ENCODE assay signal across 8 mouse cellular contexts in the genomic region with DNA sequence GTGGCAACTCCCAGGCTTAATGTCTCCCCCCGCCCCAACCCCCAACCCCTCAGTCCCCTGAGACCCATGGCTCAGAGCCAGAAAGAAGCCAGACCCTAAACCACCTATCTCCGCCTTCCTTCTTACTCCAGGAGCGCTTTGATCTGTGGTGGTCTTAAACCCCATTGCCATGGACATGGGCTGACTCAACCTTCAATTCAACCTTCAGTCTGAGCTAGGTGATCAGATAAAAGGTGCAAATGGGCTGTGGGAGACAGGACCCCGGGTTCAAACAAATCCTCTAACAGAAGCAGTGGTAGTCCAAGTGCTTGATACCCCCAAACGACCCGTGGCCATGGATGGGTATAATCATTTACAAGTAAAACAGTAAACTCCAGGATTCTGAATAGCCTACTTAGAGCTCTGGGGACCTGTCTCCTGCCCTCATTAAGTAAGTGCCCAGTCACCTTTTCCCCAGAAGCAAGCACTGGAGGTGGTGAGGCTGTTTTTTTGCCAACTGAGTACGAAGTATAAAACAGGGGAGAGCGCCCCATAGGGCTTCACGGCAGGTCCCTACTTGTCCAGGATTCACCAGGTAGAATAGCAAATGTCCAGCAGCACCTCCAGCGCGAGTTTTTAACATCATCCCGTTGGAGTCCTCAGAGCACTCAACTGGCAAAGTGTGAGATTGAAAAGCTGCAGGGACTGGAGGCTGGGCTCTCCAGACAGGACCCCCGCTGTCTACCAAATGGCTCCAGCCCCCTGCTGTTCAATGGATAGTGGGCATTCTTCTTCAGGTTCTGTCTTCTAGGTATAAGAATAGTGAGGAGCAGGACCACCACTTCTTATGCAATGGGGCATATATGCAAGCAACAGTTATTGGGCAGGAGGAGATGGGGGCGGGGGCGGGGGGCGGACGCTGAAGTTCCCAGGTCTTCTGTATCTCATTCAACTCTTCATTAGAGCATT. TPM values are rescaled to one million over a fixed set of nuclear protein-coding genes. Genes with fewer than 3 reads are reported as not detected.
DNase-seq lines count a peak whose midpoint lies in the region; ATAC-seq and TF ChIP-seq lines count a peak whose summit lies in the region.

No protein-coding gene starts in this region.

- peak overlapping the region; percentile 58 for H3K4me3 ChIP-seq in lung, embryonic 14.5 days (ENCODE audit: low read depth, low read length)
- peak overlapping the region; percentile 55 for H3K4me3 ChIP-seq in forebrain, embryonic 12.5 days (replicated peaks)
- peak overlapping the region; percentile 71 for H3K4me3 ChIP-seq in limb, embryonic 13.5 days
- peak overlapping the region; percentile 68 for H3K4me3 ChIP-seq in stomach, embryonic 15.5 days (replicated peaks)

- no peak for ATAC-seq in lung, embryonic 14.5 days (ENCODE audit: insufficient read depth)
- ATAC-seq in forebrain, embryonic 12.5 days (ENCODE audit: low FRiP score) = no peak
- no peak for ATAC-seq in limb, embryonic 13.5 days (ENCODE audit: low FRiP score, low read depth)
- ATAC-seq in stomach, embryonic 15.5 days (ENCODE audit: insufficient read depth, low FRiP score, low read depth) = no peak
- no peak for ATAC-seq in inflammation-experienced regulatory T-cells, adult 6 months
- no peak for ATAC-seq in activated CD4-positive, CD25-positive, alpha-beta regulatory T cell, adult 4 months

- H3K27ac ChIP-seq in lung, embryonic 14.5 days (ENCODE audit: low read depth) = no peak overlapping the region
- 0 out of 2 replicates have a peak overlapping the region, but pooled peaks have one; percentile 25 for H3K27ac ChIP-seq in forebrain, embryonic 12.5 days
- no peak overlapping the region for H3K27ac ChIP-seq in limb, embryonic 13.5 days
- H3K27ac ChIP-seq in stomach, embryonic 15.5 days = 0 out of 2 replicates have a peak overlapping the region, but pooled peaks have one; percentile 4

- H3K4me2 ChIP-seq in lung, embryonic 14.5 days = peak overlapping the region; percentile 94
- H3K4me2 ChIP-seq in forebrain, embryonic 12.5 days = peak overlapping the region; percentile 94
- peak overlapping the region; percentile 97 for H3K4me2 ChIP-seq in limb, embryonic 13.5 days (replicated peaks)
- H3K4me2 ChIP-seq in stomach, embryonic 15.5 days = peak overlapping the region; percentile 96

- no peak for TF ChIP-seq CTCF in lung, embryonic 14.5 days (IDR thresholded peaks at IDR 0.05; ENCODE audit: low read depth)

- peaks cover 25% of the 10 kb centered on the region for H3K27me3 ChIP-seq in lung, embryonic 14.5 days (ENCODE audit: insufficient read depth, low read length)
- peaks cover 70% of the 10 kb centered on the region for H3K27me3 ChIP-seq in forebrain, embryonic 12.5 days
- peaks cover 26% of the 10 kb centered on the region for H3K27me3 ChIP-seq in limb, embryonic 13.5 days
- 0 out of 2 replicates have a peak, but pooled peaks cover 9% of the 10 kb centered on the region for H3K27me3 ChIP-seq in stomach, embryonic 15.5 days (replicated peaks)

- 25% methylated on average over 17 of the region's 17 CpGs for WGBS in lung, embryonic 14.5 days
- 5% methylated on average over 17 of the region's 17 CpGs for WGBS in forebrain, embryonic 12.5 days
- WGBS in limb, embryonic 13.5 days = 14% methylated on average over 17 of the region's 17 CpGs
- whole genome bisulfite sequencing in stomach, embryonic 15.5 days = 28% methylated on average over 17 of the region's 17 CpGs

- H3K9me3 ChIP-seq in lung, embryonic 14.5 days (ENCODE audit: low read depth, low read length) = no peaks in the 10 kb centered on the region
- H3K9me3 ChIP-seq in forebrain, embryonic 12.5 days = no peaks in the 10 kb centered on the region
- H3K9me3 ChIP-seq in limb, embryonic 13.5 days = no peaks in the 10 kb centered on the region
- H3K9me3 ChIP-seq in stomach, embryonic 15.5 days = no peaks in the 10 kb centered on the region

- no peak for DNase-seq in lung, embryonic 14.5 days
- no peak for DNase-seq in lung, postnatal 4 days
- no peak for DNase-seq in thymus, adult 18-20 months

- peaks cover 19% of the 10 kb centered on the region; the same call in 1 of the 2 replicates for H3K4me1 ChIP-seq in lung, embryonic 14.5 days (ENCODE audit: insufficient read depth)
- peaks cover 62% of the 10 kb centered on the region for H3K4me1 ChIP-seq in forebrain, embryonic 12.5 days
- peaks cover 67% of the 10 kb centered on the region for H3K4me1 ChIP-seq in limb, embryonic 13.5 days
- peaks cover 33% of the 10 kb centered on the region; the same call in 1 of the 2 replicates for H3K4me1 ChIP-seq in stomach, embryonic 15.5 days

- no peaks in the 10 kb centered on the region for H3K36me3 ChIP-seq in lung, embryonic 14.5 days (ENCODE audit: insufficient read depth)
- no peaks in the 10 kb centered on the region for H3K36me3 ChIP-seq in forebrain, embryonic 12.5 days (replicated peaks)
- no peaks in the 10 kb centered on the region for H3K36me3 ChIP-seq in limb, embryonic 13.5 days
- no peaks in the 10 kb centered on the region for H3K36me3 ChIP-seq in stomach, embryonic 15.5 days

- peak overlapping the region; percentile 66; the same call in 1 of the 2 replicates for H3K9ac ChIP-seq in lung, embryonic 14.5 days
- peak overlapping the region; percentile 64 for H3K9ac ChIP-seq in forebrain, embryonic 12.5 days
- H3K9ac ChIP-seq in limb, embryonic 13.5 days = peak overlapping the region; percentile 85; the same call in 1 of the 2 replicates
- H3K9ac ChIP-seq in stomach, embryonic 15.5 days = no peak overlapping the region

RNA-seq across cellular contexts. Expression of a gene that starts 5.1 kb away (rescaled TPM):
- 9.9 and 10.8 TPM in 2 replicates for polyA plus RNA-seq in lung, embryonic 14.5 days (2014; fragmentation: Nextera tagmentation; extraction: Ambion mirVana)
- 31.1 and 33.1 TPM in 2 replicates for polyA plus RNA-seq in forebrain, embryonic 12.5 days (2016; fragmentation: Nextera tagmentation; extraction: Ambion mirVana)
- polyA plus RNA-seq in limb, embryonic 13.5 days (2015; fragmentation: Nextera tagmentation; extraction: Ambion mirVana) = 39.6 and 40.4 TPM in 2 replicates
- polyA plus RNA-seq in stomach, embryonic 15.5 days (2015; fragmentation: Nextera tagmentation; extraction: Ambion mirVana) = 28.0 and 35.5 TPM in 2 replicates
- under 1 TPM in 1 of 3 experiments, not detected in 2; 0.05 TPM for polyA plus RNA-seq in inflammation-experienced regulatory T-cells, adult 6 months (2017; shearing (Covaris generic))
- under 1 TPM in 1 of 2 experiments, not detected in 1; 0.19 TPM for polyA plus RNA-seq in activated CD4-positive, CD25-positive, alpha-beta regulatory T cell, adult 4 months (2017; shearing (Covaris generic))

Comparison
In these comparisons a context has a peak if more than half of its experiments do, and no peak if none do; other contexts are left out.
1. H3K27ac ChIP-seq: peak in forebrain, embryonic 12.5 days (single experiment) and stomach, embryonic 15.5 days (single experiment); none in lung, embryonic 14.5 days (single experiment) and limb, embryonic 13.5 days (single experiment).
2. Peak in every context shown above with its lines, with median percentiles within 50 percentile points of each other: H3K4me2 ChIP-seq and H3K4me3 ChIP-seq.